Mouse (Mus musculus) intestine, postnatal 0 days (tissue): Measurements from ENCODE around the gene Stt3a. TPM values are rescaled to one million over a fixed set of nuclear protein-coding genes. Genes with fewer than 3 reads are reported as not detected.

Experiments used
- ATAC-seq: fragments of 200-750 bp; cut with Nextera tagmentation; 2 replicates; pipeline ENCODE4 v1.8.0; 2017; ENCODE audit warnings: mild to moderate bottlenecking, moderate TSS enrichment, moderate library complexity
- H3K27ac ChIP-seq: fragments of 300-500 bp; sonication (generic); 2 replicates; pipeline ENCODE4 v1.5.1; 2014; ENCODE audit warnings: mild to moderate bottlenecking, low read depth, low read length, moderate library complexity
- H3K27me3 ChIP-seq: fragments of 300-500 bp; sonication (generic); replicated peaks from 2 replicates; pipeline ENCODE4 v1.6.1; 2014; ENCODE audit warnings: low read length, mixed read lengths; ENCODE audit not compliant: control insufficient read depth, insufficient read depth
- H3K36me3 ChIP-seq: fragments of 300-500 bp; sonication (generic); 2 replicates; pipeline ENCODE4 v1.6.1; 2014; ENCODE audit warnings: mild to moderate bottlenecking, moderate library complexity; ENCODE audit not compliant: control insufficient read depth, insufficient read depth
- H3K4me1 ChIP-seq: fragments of 300-500 bp; sonication (generic); replicated peaks from 2 replicates; pipeline ENCODE4 v1.6.1; 2014; ENCODE audit warnings: antibody characterized with exemption, low read length, mixed read lengths; ENCODE audit not compliant: control insufficient read depth, insufficient read depth
- H3K4me2 ChIP-seq: fragments of 300-500 bp; sonication (generic); replicated peaks from 2 replicates; pipeline ENCODE4 v1.6.1; 2014; ENCODE audit warnings: low read depth, mild to moderate bottlenecking, moderate library complexity
- H3K4me3 ChIP-seq: fragments of 300-500 bp; sonication (generic); 2 replicates; pipeline ENCODE4 v1.5.1; 2014; ENCODE audit warnings: low read depth, low read length
- H3K9ac ChIP-seq: fragments of 300-500 bp; sonication (generic); 2 replicates; pipeline ENCODE4 v1.6.1; 2014; ENCODE audit warnings: mild to moderate bottlenecking, low read depth, low read length
- H3K9me3 ChIP-seq: fragments of 300-500 bp; sonication (generic); 2 replicates; pipeline ENCODE4 v1.6.1; 2016; ENCODE audit warnings: mixed run types; ENCODE audit not compliant: control insufficient read depth
- CTCF ChIP-seq: sonication (generic); IDR thresholded peaks from 2 replicates; pipeline ENCODE4 v1.5.1; 2016; ENCODE audit warnings: low read depth, mild to moderate bottlenecking, control low read depth, antibody characterized with exemption, moderate library complexity
- WGBS: fragments of 180-500 bp; shearing (Covaris S2); extraction: QIAGEN DNeasy Blood & Tissue Kit; methylation state at CpG from one replicate; pipeline ENCODE4 v1.1.7; 2014; 5-methylcytosine and 5-hydroxymethylcytosine counted together
- polyA plus RNA-seq: library from polyadenylated mRNA; unstranded; fragments of >200 nt; fragmentation: Nextera tagmentation; extraction: Ambion mirVana; gene quantifications from 2 replicates; pipeline ENCODE4 v1.2.1, GENCODE M21; 2015

The Stt3a gene
- polyA plus RNA-seq, 1 experiment from 2014 or later, result 166 TPM

GRCm38 (mm10) chr9:36792191-36792590 is 24.7 kb upstream of the Stt3a start:
- no peaks in the 10 kb centered on the region for H3K9me3 ChIP-seq
- no peaks in the 10 kb centered on the region for H3K4me1 ChIP-seq
- no peak for TF ChIP-seq CTCF
- H3K4me2 ChIP-seq, result no peak overlapping the region
- 67% methylated on average over 3 of the region's 3 CpGs for WGBS
- no peak overlapping the region for H3K4me3 ChIP-seq
- peaks cover 43% of the 10 kb centered on the region for H3K36me3 ChIP-seq
- no peak overlapping the region for H3K9ac ChIP-seq
- no peak overlapping the region for H3K27ac ChIP-seq
- no peak for ATAC-seq
- H3K27me3 ChIP-seq, result no peaks in the 10 kb centered on the region

DNA sequence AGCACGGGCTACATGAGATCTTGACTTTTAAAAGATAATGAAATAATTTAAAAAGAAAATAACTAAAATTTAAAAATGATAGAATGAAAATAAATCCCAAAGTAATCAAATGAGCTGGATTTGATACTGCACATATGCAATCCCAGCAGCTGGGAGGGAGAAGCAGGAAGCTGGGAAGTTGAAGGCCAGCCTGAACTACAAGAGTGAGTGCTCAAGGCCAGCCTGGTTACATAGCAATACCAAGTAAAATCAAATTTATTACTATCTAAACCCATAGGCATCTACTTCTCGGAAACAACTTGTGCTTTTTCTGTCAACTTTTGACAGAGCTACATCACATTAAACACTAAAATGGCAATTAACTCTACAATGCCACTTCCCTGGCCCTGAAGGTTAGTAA is 16.4 kb upstream of the Stt3a start:
- H3K27me3 ChIP-seq, result no peaks in the 10 kb centered on the region
- H3K4me1 ChIP-seq, result no peaks in the 10 kb centered on the region
- H3K9me3 ChIP-seq, result no peaks in the 10 kb centered on the region
- no peak overlapping the region for H3K27ac ChIP-seq
- no peak overlapping the region for H3K9ac ChIP-seq
- no peak overlapping the region for H3K4me2 ChIP-seq
- no peak for ATAC-seq
- no peak for TF ChIP-seq CTCF
- no peak overlapping the region for H3K4me3 ChIP-seq
- peaks cover 85% of the 10 kb centered on the region for H3K36me3 ChIP-seq
- WGBS, result 67% methylated on average over 2 of the region's 2 CpGs

- 87% methylated on average over 1 of the region's 1 CpGs for WGBS
- Histone ChIP-seq H3K4me3 (no peak overlapping the region), H3K36me3 (peaks cover 2% of the 10 kb centered on the region; the same call in 1 of the 2 replicates), H3K4me2 (no peak overlapping the region; the same call in 1 of the 2 replicates), H3K4me1 (0 out of 2 replicates have a peak, but pooled peaks cover 3% of the 10 kb centered on the region), H3K27ac (no peak overlapping the region), H3K9me3 (no peaks in the 10 kb centered on the region), H3K9ac (no peak overlapping the region), H3K27me3 (no peaks in the 10 kb centered on the region)
- ATAC-seq, result no peak
- TF ChIP-seq CTCF, result no peak
Observed at GRCm38 (mm10) chr9:36769048-36769413, 1.6 kb upstream of the Stt3a start.

DNA sequence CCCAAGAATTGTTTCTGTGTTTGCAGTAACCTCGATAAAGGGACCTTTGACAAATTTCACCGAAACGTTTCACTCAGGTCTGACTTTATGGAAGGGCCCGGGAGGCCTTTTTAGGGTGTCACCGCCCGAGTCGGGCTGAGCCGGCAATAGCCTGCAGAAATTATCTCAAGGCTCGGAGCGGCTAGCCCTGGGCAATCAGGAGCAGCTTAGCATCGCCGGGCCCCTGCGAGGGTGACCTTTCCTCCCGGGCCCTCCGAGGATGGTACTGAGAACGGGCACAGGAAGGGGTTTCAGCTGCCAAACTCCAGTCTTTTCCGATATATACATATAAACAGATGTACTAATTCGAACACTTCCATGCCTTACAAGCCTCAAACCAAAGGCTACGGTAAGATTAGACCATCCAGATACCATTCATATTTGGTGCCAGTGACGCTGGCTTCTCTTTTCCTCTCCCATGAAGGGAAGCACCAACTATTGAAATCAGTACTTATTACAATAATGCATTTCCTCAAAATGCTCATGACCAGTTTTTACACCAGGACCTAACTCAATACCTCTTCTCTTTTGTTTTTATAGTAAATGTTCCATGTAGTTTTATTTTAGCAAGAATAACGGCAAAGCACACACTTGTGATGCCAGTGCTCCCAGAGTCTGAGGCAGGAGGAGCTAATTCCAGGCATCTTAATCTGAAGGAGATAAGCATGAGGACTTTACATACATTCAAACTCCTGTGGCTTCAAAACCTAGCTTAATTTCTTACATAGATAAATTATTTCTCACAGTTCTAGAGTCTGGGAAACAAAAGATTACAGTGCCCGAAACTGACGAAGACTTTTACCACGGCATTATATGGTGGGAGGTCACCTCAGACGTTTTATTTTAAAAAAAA is 923 bp upstream of the Stt3a start:
- H3K27me3 ChIP-seq, result no peaks in the 10 kb centered on the region
- peak overlapping the region; percentile 93 for H3K27ac ChIP-seq
- H3K4me2 ChIP-seq, result peak overlapping the region; percentile 77
- ATAC-seq, result peak; percentile 16; the same call in 1 of the 2 replicates
- H3K9ac ChIP-seq, result peak overlapping the region; percentile 66
- 0 out of 2 replicates have a peak, but pooled peaks cover 3% of the 10 kb centered on the region for H3K4me1 ChIP-seq
- H3K9me3 ChIP-seq, result no peaks in the 10 kb centered on the region
- no peak for TF ChIP-seq CTCF
- peak overlapping the region; percentile 84 for H3K4me3 ChIP-seq
- 11% methylated on average over 25 of the region's 25 CpGs for WGBS
- peaks cover 7% of the 10 kb centered on the region; the same call in 1 of the 2 replicates for H3K36me3 ChIP-seq

DNA sequence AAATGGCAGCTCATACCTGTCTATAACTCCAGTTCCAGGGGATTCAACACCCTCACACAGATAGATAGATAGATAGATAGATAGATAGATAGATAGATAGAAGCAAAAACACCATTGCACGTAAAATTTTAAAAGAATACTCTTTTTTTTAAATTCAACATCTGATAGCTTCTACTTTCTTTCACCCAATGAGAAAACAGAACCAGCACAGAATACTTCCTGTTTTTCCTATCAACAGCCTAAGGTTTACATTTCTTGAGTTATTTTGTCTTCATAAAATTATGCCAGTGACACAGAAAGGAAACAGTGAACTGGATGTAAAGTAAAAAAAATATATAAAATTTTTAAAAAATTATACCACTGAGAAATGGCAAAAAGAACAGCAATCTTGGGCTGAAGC is 3.1 kb downstream of the Stt3a start:
- ATAC-seq, result no peak
- Histone ChIP-seq H3K4me1 (0 out of 2 replicates have a peak, but pooled peaks cover 3% of the 10 kb centered on the region), H3K9ac (no peak overlapping the region), H3K9me3 (no peaks in the 10 kb centered on the region), H3K4me3 (no peak overlapping the region), H3K27me3 (no peaks in the 10 kb centered on the region), H3K27ac (no peak overlapping the region), H3K4me2 (no peak overlapping the region), H3K36me3 (peaks cover 25% of the 10 kb centered on the region)
- whole genome bisulfite sequencing, result 88% methylated on average over 1 of the region's 1 CpGs
- no peak for TF ChIP-seq CTCF

DNA sequence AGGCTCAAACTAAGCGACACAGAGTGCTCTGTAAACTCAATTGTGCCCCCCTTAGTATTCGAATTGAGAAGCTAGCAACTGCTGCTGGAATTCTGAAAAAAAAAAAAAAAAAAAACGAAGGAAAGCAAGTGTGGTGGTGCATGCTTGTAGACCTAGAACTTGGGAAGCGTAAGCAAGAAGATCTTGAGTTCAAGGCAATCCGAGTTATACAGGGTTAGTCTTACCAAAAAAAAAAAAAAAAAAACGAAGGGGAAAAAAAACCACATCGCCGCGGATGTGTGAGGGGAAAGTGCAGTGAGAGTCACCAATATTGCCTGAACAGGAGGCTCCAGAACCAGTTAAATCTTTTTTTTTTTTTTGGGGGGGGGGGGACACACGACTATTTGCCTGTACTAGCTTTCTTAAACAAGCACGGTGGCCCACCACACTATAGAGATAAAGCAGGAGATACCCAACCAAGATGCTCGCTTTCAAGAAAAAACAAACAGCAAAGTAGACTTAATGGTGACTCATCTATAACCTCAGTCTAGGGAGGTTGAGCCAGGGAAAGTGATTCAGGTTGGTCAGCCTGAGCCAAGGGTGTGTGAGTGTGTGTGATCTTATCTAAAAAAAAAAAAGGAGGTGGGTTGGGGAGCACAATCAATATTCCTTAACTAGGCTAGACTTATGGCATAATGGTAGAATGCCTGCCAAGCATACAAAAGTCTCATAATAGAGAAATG is 40.3 kb downstream of the Stt3a start, which contains the start of gene Chek1:
Chek1 (minus strand) TSS at position 32 of the 722 bp plus-strand sequence.
- H3K9ac ChIP-seq, result peak within 1 kb of the TSS; percentile 54
- H3K4me3 ChIP-seq, result peak within 1 kb of the TSS; percentile 67
- H3K27me3 ChIP-seq, result no peaks in the 10 kb centered on the region
- ATAC-seq, result no peak
- 0 out of 2 replicates have a peak within 1 kb of the TSS, but pooled peaks have one; percentile 22 for H3K27ac ChIP-seq
- H3K36me3 ChIP-seq, result peaks cover 17% of the 10 kb centered on the region
- WGBS, result 3% methylated on average over 12 of the region's 12 CpGs
- H3K4me2 ChIP-seq, result peak within 1 kb of the TSS; percentile 96
- TF ChIP-seq CTCF, result 0 out of 2 replicates have a peak, but pooled peaks have one; percentile 1
- H3K4me1 ChIP-seq, result no peaks in the 10 kb centered on the region
- no peaks in the 10 kb centered on the region for H3K9me3 ChIP-seq
